Mouse (Mus musculus) 3134 (cell line): ENCODE measurements around the gene Slfn9.
"Not testable (repeated sequence)": the region's sequence is repeated elsewhere in the genome, so short reads cannot be mapped to it uniquely, and the experiment has no call there.

Experiments
- DNase-seq: peaks from one replicate; pipeline ENCODE4 v3.0.0-alpha.2; 2011; ENCODE audit warnings: low spot score; ENCODE audit not compliant: insufficient read length; ENCODE audit errors: extremely low read depth

Slfn9 gene

GRCm38 (mm10) chr11:82991469-82992166 is at the start of gene Slfn9:
Gene Slfn9 (minus strand): TSS chr11:82991830.
- DNase-seq, result peak; percentile 72

GRCm38 (mm10) chr11:83041000-83041399 is 49.4 kb upstream of the Slfn9 start:
- no peak for DNase-seq

- no peak for DNase-seq
Observed at GRCm38 (mm10) chr11:83040325-83040724, 48.7 kb upstream of the Slfn9 start.

GRCm38 (mm10) chr11:83039796-83040195 is 48.2 kb upstream of the Slfn9 start:
- no peak for DNase-seq

GRCm38 (mm10) chr11:83039156-83039555 is 47.5 kb upstream of the Slfn9 start:
- no peak for DNase-seq

- DNase-seq, result not testable (repeated sequence)
Observed at GRCm38 (mm10) chr11:83038686-83039085, 47.1 kb upstream of the Slfn9 start.

- peak; percentile 9 for DNase-seq
Observed at GRCm38 (mm10) chr11:83020621-83021020, 29.0 kb upstream of the Slfn9 start, which contains the start of gene Slfn8. Gene Slfn8 (minus strand): TSS chr11:83020810.

GRCm38 (mm10) chr11:83019561-83020519 is 28.2 kb upstream of the Slfn9 start:
- peak; percentile 73 for DNase-seq

GRCm38 (mm10) chr11:83016093-83016492 is 24.5 kb upstream of the Slfn9 start:
- no peak for DNase-seq

GRCm38 (mm10) chr11:83013356-83013755 is 21.7 kb upstream of the Slfn9 start:
- DNase-seq, result no peak

GRCm38 (mm10) chr11:82990612-82991385 is 831 bp downstream of the Slfn9 start:
- DNase-seq, result not testable (repeated sequence)

- no peak for DNase-seq
Observed at GRCm38 (mm10) chr11:82989357-82989756, 2.3 kb downstream of the Slfn9 start.

GRCm38 (mm10) chr11:82987621-82988020 is 4.0 kb downstream of the Slfn9 start:
- no peak for DNase-seq

GRCm38 (mm10) chr11:82983193-82983592 is 8.4 kb downstream of the Slfn9 start:
- no peak for DNase-seq

- not testable (repeated sequence) for DNase-seq
Observed at GRCm38 (mm10) chr11:82982409-82982808, 9.2 kb downstream of the Slfn9 start.

GRCm38 (mm10) chr11:82973916-82974315 is 17.7 kb downstream of the Slfn9 start:
- peak; percentile 47 for DNase-seq

GRCm38 (mm10) chr11:82971590-82971974 is 20.0 kb downstream of the Slfn9 start:
- DNase-seq, result no peak

GRCm38 (mm10) chr11:82970712-82971589 is 20.7 kb downstream of the Slfn9 start:
- no peak for DNase-seq

- DNase-seq, result no peak
Observed at GRCm38 (mm10) chr11:82962215-82962614, 29.4 kb downstream of the Slfn9 start.

GRCm38 (mm10) chr11:82961743-82962142 is 29.9 kb downstream of the Slfn9 start:
- no peak for DNase-seq
